Mouse (Mus musculus): ENCODE results near the gene Scaf4. TPM values are rescaled to one million over a fixed set of nuclear protein-coding genes. Genes with fewer than 3 reads are reported as not detected.
"Not testable (repeated sequence)": the region's sequence is repeated elsewhere in the genome, so short reads cannot be mapped to it uniquely, and the experiment has no call there.

Gene Scaf4
- polyA plus RNA-seq, 1 experiment, result 11.9 TPM

- Histone ChIP-seq H3K4me3 (ENCODE audit: insufficient read depth, low read depth, low read length) (no peak overlapping the region), H3K27ac (replicated peaks; ENCODE audit: low read depth, low read length) (no peak overlapping the region), H3K4me1 (ENCODE audit: control insufficient read depth, insufficient read depth, insufficient read length, low read length) (no peaks in the 10 kb centered on the region)
Measured at GRCm38 (mm10) chr16:90233702-90234101, 50.6 kb downstream of the Scaf4 start.

GRCm38 (mm10) chr16:90231302-90231701 is 53.0 kb downstream of the Scaf4 start:
- Histone ChIP-seq H3K4me1 (ENCODE audit: control insufficient read depth, insufficient read depth, insufficient read length, low read length) (no peaks in the 10 kb centered on the region), H3K4me3 (ENCODE audit: insufficient read depth, low read depth, low read length) (no peak overlapping the region), H3K27ac (replicated peaks; ENCODE audit: low read depth, low read length) (no peak overlapping the region)

- Histone ChIP-seq H3K4me3 (ENCODE audit: insufficient read depth, low read depth, low read length) (no peak overlapping the region), H3K4me1 (ENCODE audit: control insufficient read depth, insufficient read depth, insufficient read length, low read length) (no peaks in the 10 kb centered on the region), H3K27ac (replicated peaks; ENCODE audit: low read depth, low read length) (no peak overlapping the region)
Measured at GRCm38 (mm10) chr16:90229897-90230296, 54.4 kb downstream of the Scaf4 start.

- Histone ChIP-seq H3K4me3 (ENCODE audit: insufficient read depth, low read depth, low read length) (peak overlapping the region; percentile 86), H3K27ac (replicated peaks; ENCODE audit: low read depth, low read length) (peak overlapping the region; percentile 81), H3K4me1 (ENCODE audit: control insufficient read depth, insufficient read depth, insufficient read length, low read length) (peaks cover 10% of the 10 kb centered on the region)
Measured at GRCm38 (mm10) chr16:90221441-90222070, 62.7 kb downstream of the Scaf4 start.

- peaks cover 10% of the 10 kb centered on the region for H3K4me1 ChIP-seq (ENCODE audit: control insufficient read depth, insufficient read depth, insufficient read length, low read length)
- H3K27ac ChIP-seq (replicated peaks; ENCODE audit: low read depth, low read length), result peak overlapping the region; percentile 81
Measured at GRCm38 (mm10) chr16:90220892-90221431, 63.3 kb downstream of the Scaf4 start.

GRCm38 (mm10) chr16:90220026-90220891 is 64.0 kb downstream of the Scaf4 start, which contains the start of gene Sod1:
TSS of gene Sod1 (plus strand) at chr16:90220754.
- H3K4me3 ChIP-seq (ENCODE audit: insufficient read depth, low read depth, low read length), result peak within 1 kb of the TSS; percentile 86
- H3K4me1 ChIP-seq (ENCODE audit: control insufficient read depth, insufficient read depth, insufficient read length, low read length), result peaks cover 10% of the 10 kb centered on the region
- H3K27ac ChIP-seq (replicated peaks; ENCODE audit: low read depth, low read length), result peak within 1 kb of the TSS; percentile 81

More at GRCm38 (mm10) chr16:90220892-90221431, 63.3 kb downstream of the Scaf4 start:
- peak overlapping the region; percentile 86 for H3K4me3 ChIP-seq (ENCODE audit: insufficient read depth, low read depth, low read length)

- not testable (repeated sequence) for H3K4me3 ChIP-seq (ENCODE audit: insufficient read depth, low read depth, low read length); H3K27ac ChIP-seq (replicated peaks; ENCODE audit: low read depth, low read length)
- H3K4me1 ChIP-seq (ENCODE audit: control insufficient read depth, insufficient read depth, insufficient read length, low read length), result peaks cover 10% of the 10 kb centered on the region
Measured at GRCm38 (mm10) chr16:90219445-90219844, 64.9 kb downstream of the Scaf4 start.

GRCm38 (mm10) chr16:90217926-90218325 is 66.4 kb downstream of the Scaf4 start:
- H3K27ac ChIP-seq (replicated peaks; ENCODE audit: low read depth, low read length), result no peak overlapping the region
- peaks cover 6% of the 10 kb centered on the region for H3K4me1 ChIP-seq (ENCODE audit: control insufficient read depth, insufficient read depth, insufficient read length, low read length)
- no peak overlapping the region for H3K4me3 ChIP-seq (ENCODE audit: insufficient read depth, low read depth, low read length)

GRCm38 (mm10) chr16:90217356-90217755 is 66.9 kb downstream of the Scaf4 start:
- Histone ChIP-seq H3K4me3 (ENCODE audit: insufficient read depth, low read depth, low read length) (no peak overlapping the region), H3K27ac (replicated peaks; ENCODE audit: low read depth, low read length) (no peak overlapping the region), H3K4me1 (ENCODE audit: control insufficient read depth, insufficient read depth, insufficient read length, low read length) (peaks cover 2% of the 10 kb centered on the region)

- Histone ChIP-seq H3K4me1 (ENCODE audit: control insufficient read depth, insufficient read depth, insufficient read length, low read length) (no peaks in the 10 kb centered on the region), H3K4me3 (ENCODE audit: insufficient read depth, low read depth, low read length) (no peak overlapping the region), H3K27ac (replicated peaks; ENCODE audit: low read depth, low read length) (no peak overlapping the region)
Measured at GRCm38 (mm10) chr16:90216414-90216813, 67.9 kb downstream of the Scaf4 start.

- H3K4me3 ChIP-seq (ENCODE audit: insufficient read depth, low read depth, low read length), result not testable (repeated sequence)
Measured at GRCm38 (mm10) chr16:90215879-90216278, 68.4 kb downstream of the Scaf4 start.

GRCm38 (mm10) chr16:90214731-90215565 is 69.4 kb downstream of the Scaf4 start:
- H3K4me1 ChIP-seq (ENCODE audit: control insufficient read depth, insufficient read depth, insufficient read length, low read length), result no peaks in the 10 kb centered on the region
- H3K4me3 ChIP-seq (ENCODE audit: insufficient read depth, low read depth, low read length), result no peak overlapping the region
- H3K27ac ChIP-seq (replicated peaks; ENCODE audit: low read depth, low read length), result peak overlapping the region; percentile 70

More at GRCm38 (mm10) chr16:90215879-90216278, 68.4 kb downstream of the Scaf4 start:
- not testable (repeated sequence) for H3K4me1 ChIP-seq (ENCODE audit: control insufficient read depth, insufficient read depth, insufficient read length, low read length); H3K27ac ChIP-seq (replicated peaks; ENCODE audit: low read depth, low read length)

GRCm38 (mm10) chr16:90213477-90214339 is 70.6 kb downstream of the Scaf4 start:
- Histone ChIP-seq H3K4me1 (ENCODE audit: control insufficient read depth, insufficient read depth, insufficient read length, low read length) (no peaks in the 10 kb centered on the region), H3K4me3 (ENCODE audit: insufficient read depth, low read depth, low read length) (no peak overlapping the region), H3K27ac (replicated peaks; ENCODE audit: low read depth, low read length) (no peak overlapping the region)

GRCm38 (mm10) chr16:90211767-90212166 is 72.5 kb downstream of the Scaf4 start:
- H3K4me3 ChIP-seq (ENCODE audit: insufficient read depth, low read depth, low read length), result no peak overlapping the region
- no peak overlapping the region for H3K27ac ChIP-seq (replicated peaks; ENCODE audit: low read depth, low read length)
- H3K4me1 ChIP-seq (ENCODE audit: control insufficient read depth, insufficient read depth, insufficient read length, low read length), result no peaks in the 10 kb centered on the region

All from brown adipose tissue, adult 24 weeks (tissue).